ENCODE assay signal across 16 mouse cellular contexts in the genomic region with DNA sequence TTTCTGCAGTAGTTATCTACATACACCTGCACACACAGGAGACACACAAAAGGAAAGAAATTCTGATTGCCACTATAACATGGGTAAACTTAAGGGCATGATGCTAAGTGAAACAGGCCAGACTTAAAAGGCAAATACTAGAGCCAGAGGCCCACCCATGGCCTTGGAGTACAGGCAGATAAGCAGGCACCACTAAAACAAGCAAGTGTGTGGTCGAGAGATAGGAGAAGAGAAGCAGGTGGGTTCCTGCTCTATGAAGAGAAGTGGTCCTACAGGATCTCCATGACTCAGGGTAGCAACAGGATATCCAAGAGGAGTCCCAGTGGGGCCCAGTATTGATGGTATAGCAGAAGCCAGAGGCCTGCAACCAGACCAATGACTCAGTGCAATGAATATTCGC. TPM values are rescaled to one million over a fixed set of nuclear protein-coding genes. Genes with fewer than 3 reads are reported as not detected.
DNase-seq lines count a peak whose midpoint lies in the region; ATAC-seq and TF ChIP-seq lines count a peak whose summit lies in the region.
"Had no signal": no experiment of that assay in that cellular context is flagged by ENCODE, and none has a peak within 500 bp of the region (broad histone marks: within the 10 kb centered on the region; RNA-seq: fewer than 3 reads in every experiment).

No protein-coding gene starts in this region.

- no peak overlapping the region for H3K4me3 ChIP-seq in kidney, embryonic 15.5 days (replicated peaks)
- no peak overlapping the region for H3K4me3 ChIP-seq in liver, embryonic 11.5 days (ENCODE audit: low read depth, low read length)
- H3K4me3 ChIP-seq in stomach, embryonic 15.5 days (replicated peaks): no peak overlapping the region
- H3K4me3 ChIP-seq in gastrocnemius, adult 2 months: no peak overlapping the region
- H3K4me3 ChIP-seq: embryonic facial prominence, embryonic 12.5 days; midbrain, embryonic 10.5 days; myocyte had no signal

- H3K4me1 ChIP-seq in kidney, embryonic 15.5 days: peaks cover 3% of the 10 kb centered on the region; the same call in 1 of the 2 replicates
- peaks cover 9% of the 10 kb centered on the region for H3K4me1 ChIP-seq in liver, embryonic 11.5 days (replicated peaks; ENCODE audit: control insufficient read depth, insufficient read depth, low read length)
- H3K4me1 ChIP-seq in stomach, embryonic 15.5 days: no peaks in the 10 kb centered on the region
- H3K4me1 ChIP-seq: embryonic facial prominence, embryonic 12.5 days; midbrain, embryonic 10.5 days had no signal

- TF ChIP-seq CTCF in gastrocnemius, adult 2 months (IDR thresholded peaks at IDR 0.05): no peak

- WGBS in kidney, embryonic 15.5 days: 77% methylated on average over 2 of the region's 2 CpGs
- WGBS in liver, embryonic 11.5 days: 50% methylated on average over 2 of the region's 2 CpGs
- 74% methylated on average over 2 of the region's 2 CpGs for WGBS in stomach, embryonic 15.5 days

- DNase-seq in kidney, adult 9 months: no peak
- DNase-seq in c-Kit-positive CD71-positive TER-119-negative erythroid progenitor cells, embryonic 14.5 days (ENCODE audit: low read depth): peak; percentile 56
- no peak for DNase-seq in liver, embryonic 11.5 days (ENCODE audit: low spot score)
- no peak for DNase-seq in lung, postnatal 14 days
- DNase-seq in gastrocnemius, adult 2 months: no peak
- DNase-seq: adrenal gland, postnatal 10 days; cerebellum, postnatal 14 days; heart, postnatal 14 days; kidney, adult 8-10 months; spleen, adult 18-20 months had no signal

- H3K4me2 ChIP-seq in kidney, embryonic 15.5 days: no peak overlapping the region
- H3K4me2 ChIP-seq in liver, embryonic 11.5 days: 0 out of 2 replicates have a peak overlapping the region, but pooled peaks have one; percentile 26
- H3K4me2 ChIP-seq in stomach, embryonic 15.5 days: no peak overlapping the region
- H3K4me2 ChIP-seq: embryonic facial prominence, embryonic 12.5 days had no signal

- H3K27me3 ChIP-seq in kidney, embryonic 15.5 days: no peaks in the 10 kb centered on the region
- no peaks in the 10 kb centered on the region for H3K27me3 ChIP-seq in liver, embryonic 11.5 days (replicated peaks; ENCODE audit: control insufficient read depth, insufficient read depth, low read length)
- H3K27me3 ChIP-seq in stomach, embryonic 15.5 days (replicated peaks): no peaks in the 10 kb centered on the region
- H3K27me3 ChIP-seq: embryonic facial prominence, embryonic 12.5 days had no signal

- H3K9me3 ChIP-seq in kidney, embryonic 15.5 days (replicated peaks): no peaks in the 10 kb centered on the region
- no peaks in the 10 kb centered on the region for H3K9me3 ChIP-seq in liver, embryonic 11.5 days (ENCODE audit: control insufficient read depth, low read length)
- no peaks in the 10 kb centered on the region for H3K9me3 ChIP-seq in stomach, embryonic 15.5 days
- H3K9me3 ChIP-seq: embryonic facial prominence, embryonic 12.5 days; midbrain, embryonic 10.5 days had no signal

- no peaks in the 10 kb centered on the region for H3K36me3 ChIP-seq in kidney, embryonic 15.5 days
- no peaks in the 10 kb centered on the region for H3K36me3 ChIP-seq in liver, embryonic 11.5 days (ENCODE audit: control insufficient read depth, insufficient read depth, low read length)
- no peaks in the 10 kb centered on the region for H3K36me3 ChIP-seq in stomach, embryonic 15.5 days
- H3K36me3 ChIP-seq: midbrain, embryonic 10.5 days had no signal

- peak; percentile 60; the same call in 1 of the 2 replicates for ATAC-seq in kidney, embryonic 15.5 days (replicated peaks; ENCODE audit: low FRiP score)
- peak; percentile 98 for ATAC-seq in liver, embryonic 11.5 days (replicated peaks; ENCODE audit: low FRiP score)
- ATAC-seq in stomach, embryonic 15.5 days (ENCODE audit: insufficient read depth, low FRiP score, low read depth): peak; percentile 89
- ATAC-seq: hindbrain, embryonic 16.5 days had no signal

- H3K9ac ChIP-seq in kidney, embryonic 15.5 days: no peak overlapping the region
- no peak overlapping the region for H3K9ac ChIP-seq in liver, embryonic 11.5 days (ENCODE audit: low read depth, low read length)
- no peak overlapping the region for H3K9ac ChIP-seq in stomach, embryonic 15.5 days
- H3K9ac ChIP-seq: embryonic facial prominence, embryonic 12.5 days had no signal

- intact Hi-C loops in gastrocnemius, adult 2 months (cut with DNase I): no loop called here

- no peak overlapping the region for H3K27ac ChIP-seq in kidney, embryonic 15.5 days
- H3K27ac ChIP-seq in liver, embryonic 11.5 days (ENCODE audit: low read depth, low read length): peak overlapping the region; percentile 60
- H3K27ac ChIP-seq in stomach, embryonic 15.5 days: no peak overlapping the region
- H3K27ac ChIP-seq in gastrocnemius, adult 2 months: no peak overlapping the region
- H3K27ac ChIP-seq: embryonic facial prominence, embryonic 12.5 days; midbrain, embryonic 10.5 days had no signal

RNA-seq across cellular contexts. Expression of gene Akap7, which starts 54.2 kb away (rescaled TPM):
- 20.6 and 26.7 TPM in 2 replicates for polyA plus RNA-seq in kidney, embryonic 15.5 days (2015; fragmentation: Nextera tagmentation; extraction: Ambion mirVana)
- 21.6 and 25.3 TPM in 2 replicates for polyA plus RNA-seq in liver, embryonic 11.5 days (2014; fragmentation: Nextera tagmentation; extraction: Ambion mirVana)
- 29.1 and 30.9 TPM in 2 replicates for polyA plus RNA-seq in stomach, embryonic 15.5 days (2015; fragmentation: Nextera tagmentation; extraction: Ambion mirVana)
- 10 to 100 TPM; 18.3 to 25.6 TPM for total RNA-seq in gastrocnemius, adult 2 months (2021)
